Mouse (Mus musculus) liver, embryonic 15.5 days (tissue): ENCODE data around the gene Tmem178b. TPM values are rescaled to one million over a fixed set of nuclear protein-coding genes. Genes with fewer than 3 reads are reported as not detected.

ENCODE experiments used
- ATAC-seq: fragments of 200-750 bp; cut with Nextera tagmentation; 2 replicates; pipeline ENCODE4 v1.8.0; 2017; ENCODE audit warnings: moderate number of reproducible peaks, mild to moderate bottlenecking, moderate library complexity; ENCODE audit not compliant: insufficient read depth
- H3K27ac ChIP-seq: fragments of 300-500 bp; sonication (generic); replicated peaks from 2 replicates; pipeline ENCODE4 v1.5.1; 2015; ENCODE audit warnings: mild to moderate bottlenecking, inconsistent platforms
- H3K27me3 ChIP-seq: fragments of 300-500 bp; sonication (generic); 2 replicates; pipeline ENCODE4 v1.6.1; 2015; ENCODE audit warnings: mild to moderate bottlenecking, inconsistent platforms
- H3K36me3 ChIP-seq: fragments of 300-500 bp; sonication (generic); replicated peaks from 2 replicates; pipeline ENCODE4 v1.6.1; 2015; ENCODE audit warnings: moderate library complexity, mild to moderate bottlenecking, inconsistent platforms
- H3K4me1 ChIP-seq: fragments of 300-500 bp; sonication (generic); replicated peaks from 2 replicates; pipeline ENCODE4 v1.6.1; 2015; ENCODE audit warnings: inconsistent platforms
- H3K4me2 ChIP-seq: fragments of 300-500 bp; sonication (generic); 2 replicates; pipeline ENCODE4 v1.6.1; 2015; ENCODE audit warnings: moderate library complexity, mild to moderate bottlenecking, inconsistent platforms
- H3K4me3 ChIP-seq: fragments of 300-500 bp; sonication (generic); replicated peaks from 2 replicates; pipeline ENCODE4 v1.5.1; 2015; ENCODE audit warnings: mild to moderate bottlenecking, inconsistent platforms
- H3K9ac ChIP-seq: fragments of 300-500 bp; sonication (generic); 2 replicates; pipeline ENCODE4 v1.6.1; 2015; ENCODE audit warnings: moderate library complexity, mild to moderate bottlenecking, inconsistent platforms
- H3K9me3 ChIP-seq: fragments of 300-500 bp; sonication (generic); replicated peaks from 2 replicates; pipeline ENCODE4 v1.6.1; 2016; ENCODE audit warnings: inconsistent platforms
- WGBS: fragments of 180-500 bp; shearing (Covaris S2); methylation state at CpG from one replicate; pipeline ENCODE4 v1.1.7; 2015; ENCODE audit warnings: mixed read lengths; ENCODE audit not compliant: insufficient replicate concordance; 5-methylcytosine and 5-hydroxymethylcytosine counted together
- polyA plus RNA-seq: library from polyadenylated mRNA; unstranded; fragments of >200 nt; fragmentation: Nextera tagmentation; extraction: Ambion mirVana; gene quantifications from 2 replicates; pipeline ENCODE4 v1.2.1, GENCODE M21; 2015

Gene Tmem178b
- polyA plus RNA-seq, 1 experiment from 2014 or later: not detected

GRCm38 (mm10) chr6:40229985-40230384, 356.9 kb downstream of the Tmem178b start:
- no peaks in the 10 kb centered on the region for H3K36me3 ChIP-seq

GRCm38 (mm10) chr6:40234066-40234465, 361.0 kb downstream of the Tmem178b start:
- H3K27me3 ChIP-seq: no peaks in the 10 kb centered on the region
- H3K9me3 ChIP-seq: no peaks in the 10 kb centered on the region
- no peak for ATAC-seq
- H3K27ac ChIP-seq: no peak overlapping the region
- H3K4me3 ChIP-seq: no peak overlapping the region
- no peak overlapping the region for H3K4me2 ChIP-seq
- no peaks in the 10 kb centered on the region for H3K36me3 ChIP-seq
- no peak overlapping the region for H3K9ac ChIP-seq
- 49% methylated on average over 5 of the region's 5 CpGs for WGBS
- no peaks in the 10 kb centered on the region for H3K4me1 ChIP-seq

More at GRCm38 (mm10) chr6:40229985-40230384, 356.9 kb downstream of the Tmem178b start:
- no peaks in the 10 kb centered on the region for H3K4me1 ChIP-seq
- H3K27ac ChIP-seq: no peak overlapping the region
- H3K4me2 ChIP-seq: no peak overlapping the region
- H3K4me3 ChIP-seq: no peak overlapping the region
- no peaks in the 10 kb centered on the region for H3K27me3 ChIP-seq
- H3K9ac ChIP-seq: no peak overlapping the region
- WGBS: 59% methylated on average over 9 of the region's 9 CpGs
- ATAC-seq: no peak
- no peaks in the 10 kb centered on the region for H3K9me3 ChIP-seq

GRCm38 (mm10) chr6:40235793-40236470, 362.9 kb downstream of the Tmem178b start:
- H3K4me3 ChIP-seq: no peak overlapping the region
- no peaks in the 10 kb centered on the region for H3K9me3 ChIP-seq
- WGBS: 13% methylated on average over 10 of the region's 10 CpGs
- no peak overlapping the region for H3K27ac ChIP-seq
- no peak overlapping the region for H3K4me2 ChIP-seq
- H3K36me3 ChIP-seq: no peaks in the 10 kb centered on the region
- no peaks in the 10 kb centered on the region for H3K27me3 ChIP-seq
- no peak for ATAC-seq
- no peak overlapping the region for H3K9ac ChIP-seq
- H3K4me1 ChIP-seq: no peaks in the 10 kb centered on the region

GRCm38 (mm10) chr6:40236841-40237765, 364.0 kb downstream of the Tmem178b start:
- Histone ChIP-seq H3K9me3 (no peaks in the 10 kb centered on the region), H3K27ac (no peak overlapping the region), H3K9ac (no peak overlapping the region), H3K4me3 (no peak overlapping the region), H3K4me1 (no peaks in the 10 kb centered on the region), H3K27me3 (no peaks in the 10 kb centered on the region), H3K4me2 (no peak overlapping the region), H3K36me3 (no peaks in the 10 kb centered on the region)
- ATAC-seq: no peak
- 51% methylated on average over 13 of the region's 13 CpGs for WGBS

GRCm38 (mm10) chr6:40238857-40239256, 365.8 kb downstream of the Tmem178b start:
- no peak overlapping the region for H3K9ac ChIP-seq
- no peak for ATAC-seq
- H3K4me3 ChIP-seq: no peak overlapping the region
- H3K4me1 ChIP-seq: no peaks in the 10 kb centered on the region
- no peak overlapping the region for H3K4me2 ChIP-seq
- no peaks in the 10 kb centered on the region for H3K9me3 ChIP-seq
- no peaks in the 10 kb centered on the region for H3K27me3 ChIP-seq
- H3K36me3 ChIP-seq: no peaks in the 10 kb centered on the region
- no peak overlapping the region for H3K27ac ChIP-seq
- WGBS: 58% methylated on average over 3 of the region's 3 CpGs

GRCm38 (mm10) chr6:40240671-40241070, 367.6 kb downstream of the Tmem178b start:
- no peak overlapping the region for H3K9ac ChIP-seq
- H3K4me3 ChIP-seq: no peak overlapping the region
- no peaks in the 10 kb centered on the region for H3K9me3 ChIP-seq
- no peaks in the 10 kb centered on the region for H3K4me1 ChIP-seq
- no peak overlapping the region for H3K4me2 ChIP-seq
- WGBS: 52% methylated on average over 2 of the region's 2 CpGs
- H3K36me3 ChIP-seq: no peaks in the 10 kb centered on the region
- no peak for ATAC-seq
- H3K27me3 ChIP-seq: no peaks in the 10 kb centered on the region
- H3K27ac ChIP-seq: no peak overlapping the region

- H3K27ac ChIP-seq: no peak overlapping the region
- H3K27me3 ChIP-seq: no peaks in the 10 kb centered on the region
- no peak overlapping the region for H3K4me3 ChIP-seq
- H3K4me2 ChIP-seq: no peak overlapping the region
- H3K4me1 ChIP-seq: no peaks in the 10 kb centered on the region
- no peaks in the 10 kb centered on the region for H3K36me3 ChIP-seq
- WGBS: 87% methylated on average over 17 of the region's 17 CpGs
- H3K9me3 ChIP-seq: no peaks in the 10 kb centered on the region
- H3K9ac ChIP-seq: no peak overlapping the region
- no peak for ATAC-seq
Observed at GRCm38 (mm10) chr6:40247398-40247946, 374.4 kb downstream of the Tmem178b start.

GRCm38 (mm10) chr6:40249939-40250338, 376.9 kb downstream of the Tmem178b start:
- H3K4me1 ChIP-seq: no peaks in the 10 kb centered on the region
- no peak for ATAC-seq

GRCm38 (mm10) chr6:40263687-40264086, 390.6 kb downstream of the Tmem178b start:
- WGBS: 73% methylated on average over 1 of the region's 1 CpGs
- no peak overlapping the region for H3K9ac ChIP-seq

More at GRCm38 (mm10) chr6:40249939-40250338, 376.9 kb downstream of the Tmem178b start:
- no peaks in the 10 kb centered on the region for H3K9me3 ChIP-seq
- H3K9ac ChIP-seq: no peak overlapping the region
- no peaks in the 10 kb centered on the region for H3K36me3 ChIP-seq
- no peak overlapping the region for H3K4me2 ChIP-seq
- no peaks in the 10 kb centered on the region for H3K27me3 ChIP-seq
- no peak overlapping the region for H3K4me3 ChIP-seq
- H3K27ac ChIP-seq: no peak overlapping the region

GRCm38 (mm10) chr6:40300707-40301106, 427.6 kb downstream of the Tmem178b start:
- ATAC-seq: no peak
- no peak overlapping the region for H3K4me2 ChIP-seq
- H3K9me3 ChIP-seq: no peaks in the 10 kb centered on the region
- H3K9ac ChIP-seq: no peak overlapping the region
- H3K36me3 ChIP-seq: no peaks in the 10 kb centered on the region
- H3K27me3 ChIP-seq: no peaks in the 10 kb centered on the region
- no peak overlapping the region for H3K4me3 ChIP-seq
- no peak overlapping the region for H3K27ac ChIP-seq
- 40% methylated on average over 5 of the region's 5 CpGs for WGBS
- H3K4me1 ChIP-seq: no peaks in the 10 kb centered on the region

More at GRCm38 (mm10) chr6:40263687-40264086, 390.6 kb downstream of the Tmem178b start:
- Histone ChIP-seq H3K27me3 (no peaks in the 10 kb centered on the region), H3K4me2 (no peak overlapping the region), H3K4me3 (no peak overlapping the region), H3K36me3 (no peaks in the 10 kb centered on the region), H3K27ac (no peak overlapping the region), H3K4me1 (no peaks in the 10 kb centered on the region), H3K9me3 (no peaks in the 10 kb centered on the region)
- no peak for ATAC-seq

GRCm38 (mm10) chr6:40303379-40303778, 430.3 kb downstream of the Tmem178b start:
- Histone ChIP-seq H3K9ac (no peak overlapping the region), H3K4me3 (no peak overlapping the region), H3K27ac (no peak overlapping the region), H3K4me2 (no peak overlapping the region), H3K9me3 (no peaks in the 10 kb centered on the region), H3K36me3 (no peaks in the 10 kb centered on the region), H3K27me3 (no peaks in the 10 kb centered on the region), H3K4me1 (no peaks in the 10 kb centered on the region)
- no peak for ATAC-seq
- 17% methylated on average over 6 of the region's 6 CpGs for WGBS
